Mouse (Mus musculus) cerebellum, adult 18-20 months (tissue): Measurements from ENCODE around the gene Tas2r136.

Experiments used
- DNase-seq, 2 experiments: peaks; one replicate each; pipeline ENCODE4 v3.0.0; 2021

The Tas2r136 gene

DNA sequence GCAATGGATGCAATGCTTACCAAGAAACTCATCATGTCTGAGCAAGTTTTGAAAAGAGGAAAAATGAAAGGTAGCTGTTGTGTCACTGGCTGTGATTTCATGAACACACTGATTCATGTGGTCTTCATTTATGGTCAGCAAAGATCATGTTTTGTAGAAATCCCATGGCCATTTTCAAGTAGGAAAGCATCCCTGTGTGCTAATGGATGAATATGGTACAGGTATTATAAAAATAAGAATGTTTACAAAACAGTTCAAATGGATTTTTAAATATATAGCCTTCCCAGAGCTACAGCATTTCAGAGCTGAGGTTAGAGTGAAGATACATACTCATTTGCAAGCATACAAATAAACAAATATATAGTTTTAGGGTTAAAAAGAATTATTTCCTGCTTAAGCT lies at the start of gene Tas2r136:
Tas2r136 (minus strand) TSS at position 101 of the 400 bp plus-strand sequence.
- no peak for DNase-seq

DNA sequence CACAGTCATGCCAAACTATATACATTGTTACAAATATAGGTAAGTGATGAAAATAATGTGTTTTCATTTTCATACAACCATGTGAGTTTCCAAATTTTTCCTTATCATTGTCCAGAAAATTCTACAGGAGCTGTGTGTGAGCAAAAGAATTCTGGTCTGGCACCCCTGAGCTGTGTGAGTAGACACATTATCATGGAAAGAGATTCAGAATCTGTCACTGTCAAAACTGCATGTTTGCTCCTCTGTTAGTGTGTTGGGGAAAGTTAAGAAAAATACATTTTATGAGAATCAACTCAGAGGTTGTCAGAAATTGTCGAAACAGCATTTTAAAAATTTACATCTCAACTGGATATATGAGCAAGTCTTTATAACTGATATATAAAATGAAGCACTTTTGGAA lies 24.6 kb upstream of the Tas2r136 start, which contains the start of gene Tas2r117:
Tas2r117 (plus strand) TSS at position 301 of the 400 bp plus-strand sequence.
- no peak for DNase-seq

DNA sequence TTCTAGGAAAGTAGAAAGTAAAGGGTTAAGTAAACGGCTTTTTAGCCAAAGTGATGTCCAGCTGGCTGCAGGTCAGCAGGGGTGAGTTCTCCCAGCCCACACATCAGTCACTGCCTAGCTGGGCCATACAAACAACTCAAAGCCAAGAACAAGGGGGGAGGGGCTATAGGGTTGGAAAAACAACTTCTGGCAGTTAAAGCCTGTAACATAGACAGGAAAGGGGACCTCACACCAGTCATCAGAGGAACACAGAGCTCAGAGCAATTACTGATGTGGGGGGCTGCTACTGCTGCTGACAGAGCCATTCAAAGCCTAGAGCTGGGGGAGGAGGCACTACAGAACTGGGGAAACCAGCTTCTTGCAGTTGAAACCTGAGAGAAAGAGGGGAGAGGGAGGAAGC lies 17.4 kb upstream of the Tas2r136 start:
- DNase-seq: no peak

DNA sequence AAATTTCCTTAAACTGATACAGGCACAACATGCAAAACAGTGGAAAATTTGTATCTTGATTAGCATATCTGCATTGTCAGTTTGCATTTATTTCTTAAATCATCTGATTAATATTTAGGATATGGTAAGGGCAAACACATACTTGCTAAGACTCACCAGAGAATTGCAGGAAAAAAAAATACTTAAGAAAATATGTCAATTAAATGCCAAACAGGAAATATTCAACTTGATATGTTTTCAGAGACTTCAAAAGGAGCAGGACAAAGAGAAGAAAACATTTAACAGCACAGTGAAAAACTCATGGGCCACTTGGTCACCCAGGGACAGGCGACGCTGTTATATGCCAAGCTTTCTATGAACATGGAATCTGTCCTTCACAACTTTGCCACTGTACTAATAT lies 16.1 kb downstream of the Tas2r136 start, which contains the start of gene Tas2r102:
Tas2r102 (plus strand) TSS at position 301 of the 400 bp plus-strand sequence.
- no peak for DNase-seq

DNA sequence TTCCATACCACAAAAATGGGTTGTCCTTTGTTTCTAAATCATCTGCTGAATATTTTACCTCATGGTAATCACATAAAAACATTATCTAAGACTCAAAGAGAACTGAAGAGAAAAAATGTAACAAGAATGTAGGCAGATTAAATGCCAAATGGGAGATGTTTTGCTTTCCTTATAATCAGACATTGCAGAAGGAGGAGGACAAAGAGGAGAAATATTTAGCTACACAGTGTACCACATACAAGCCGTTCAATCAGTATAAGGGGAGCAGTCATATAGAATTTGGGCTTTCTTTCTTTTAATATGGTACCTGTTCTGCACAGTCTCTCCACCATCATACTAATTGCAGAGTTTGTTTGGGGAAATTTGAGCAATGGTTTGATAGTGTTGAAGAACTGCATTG lies 23.5 kb downstream of the Tas2r136 start, which contains the start of gene Tas2r124:
Tas2r124 (plus strand) TSS at position 301 of the 400 bp plus-strand sequence.
- DNase-seq: no peak

DNA sequence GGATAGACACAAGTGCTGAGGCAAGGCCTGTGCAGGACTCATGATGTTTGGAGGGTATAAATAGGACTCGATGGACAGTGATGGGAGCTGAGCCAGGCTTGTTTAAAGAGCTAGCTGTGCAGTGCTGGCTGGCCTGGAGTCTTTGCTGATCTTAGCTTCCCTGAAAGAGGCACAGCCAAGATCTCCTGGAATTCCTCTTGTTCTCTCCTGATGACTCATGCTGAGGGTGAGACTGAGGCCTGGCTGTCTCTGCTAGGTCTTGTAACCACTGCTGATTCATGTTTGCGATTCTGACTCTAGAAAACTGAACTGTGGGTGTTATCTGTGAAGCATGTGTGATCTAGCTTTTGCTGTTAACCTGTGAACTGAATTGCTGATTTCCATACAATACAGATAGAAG lies 27.8 kb downstream of the Tas2r136 start:
- DNase-seq: no peak

DNA sequence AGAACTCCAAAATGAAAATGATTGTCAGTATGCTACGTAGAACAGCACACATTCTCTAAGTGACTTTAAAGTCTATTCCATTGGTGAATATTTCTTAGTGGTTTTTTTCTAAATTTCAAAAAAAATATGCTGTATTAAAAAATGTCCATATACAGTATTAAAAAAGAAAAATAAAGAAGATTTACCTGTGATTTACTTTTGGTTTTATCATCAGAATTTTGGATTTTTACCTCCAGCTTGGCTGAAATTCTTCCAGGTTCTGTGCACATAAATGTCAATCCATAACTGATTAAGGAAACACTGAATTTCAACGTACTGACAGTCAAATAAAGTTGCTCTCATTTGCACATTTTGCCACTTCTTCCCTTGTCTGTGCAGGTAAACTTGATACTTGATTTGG lies 40.0 kb downstream of the Tas2r136 start, which contains the start of gene Tas2r115:
Tas2r115 (minus strand) TSS at position 101 of the 400 bp plus-strand sequence.
- DNase-seq: no peak
